Mouse (Mus musculus) stomach, embryonic 16.5 days (tissue): ENCODE measurements around the gene Rfx4. TPM values are rescaled to one million over a fixed set of nuclear protein-coding genes. Genes with fewer than 3 reads are reported as not detected.

ENCODE experiments used
- ATAC-seq: fragments of 200-750 bp; cut with Nextera tagmentation; 2 replicates; pipeline ENCODE4 v1.8.0; 2017; ENCODE audit warnings: moderate number of reproducible peaks, moderate TSS enrichment; ENCODE audit not compliant: insufficient read depth, low FRiP score
- H3K27ac ChIP-seq: fragments of 300-500 bp; sonication (generic); 2 replicates; pipeline ENCODE4 v1.5.1; 2014; ENCODE audit warnings: low read length
- H3K27me3 ChIP-seq: fragments of 300-500 bp; sonication (generic); 2 replicates; pipeline ENCODE4 v1.6.1; 2014; ENCODE audit warnings: low read length, control low read depth, mixed read lengths; ENCODE audit not compliant: control insufficient read depth, insufficient read depth
- H3K36me3 ChIP-seq: fragments of 300-500 bp; sonication (generic); 2 replicates; pipeline ENCODE4 v1.6.1; 2014; ENCODE audit warnings: low read length; ENCODE audit not compliant: control insufficient read depth, insufficient read depth
- H3K4me1 ChIP-seq: fragments of 300-500 bp; sonication (generic); 2 replicates; pipeline ENCODE4 v1.6.1; 2014; ENCODE audit warnings: low read length, control low read depth, mixed read lengths; ENCODE audit not compliant: control insufficient read depth, insufficient read depth
- H3K4me2 ChIP-seq: fragments of 300-500 bp; sonication (generic); 2 replicates; pipeline ENCODE4 v1.6.1; 2014; ENCODE audit warnings: low read depth, low read length, mixed read lengths
- H3K4me3 ChIP-seq: fragments of 300-500 bp; sonication (generic); replicated peaks from 2 replicates; pipeline ENCODE4 v1.5.1; 2014; ENCODE audit warnings: mild to moderate bottlenecking, low read length
- H3K9ac ChIP-seq: fragments of 300-500 bp; sonication (generic); 2 replicates; pipeline ENCODE4 v1.6.1; 2014; ENCODE audit warnings: low read length
- H3K9me3 ChIP-seq: fragments of 300-500 bp; sonication (generic); replicated peaks from 2 replicates; pipeline ENCODE4 v1.6.1; 2016; ENCODE audit warnings: low read length, control low read depth; ENCODE audit not compliant: control insufficient read depth
- WGBS: fragments of 180-500 bp; shearing (Covaris S2); extraction: QIAGEN DNeasy Blood & Tissue Kit; methylation state at CpG from one replicate; pipeline ENCODE4 v1.1.7; 2014; 5-methylcytosine and 5-hydroxymethylcytosine counted together
- polyA plus RNA-seq: library from polyadenylated mRNA; unstranded; fragments of >200 nt; fragmentation: Nextera tagmentation; extraction: Ambion mirVana; gene quantifications from 2 replicates; pipeline ENCODE4 v1.2.1, GENCODE M21; 2015

Rfx4 gene
- 0.06 TPM in 1 of 2 replicates, not detected in the other for polyA plus RNA-seq

DNA sequence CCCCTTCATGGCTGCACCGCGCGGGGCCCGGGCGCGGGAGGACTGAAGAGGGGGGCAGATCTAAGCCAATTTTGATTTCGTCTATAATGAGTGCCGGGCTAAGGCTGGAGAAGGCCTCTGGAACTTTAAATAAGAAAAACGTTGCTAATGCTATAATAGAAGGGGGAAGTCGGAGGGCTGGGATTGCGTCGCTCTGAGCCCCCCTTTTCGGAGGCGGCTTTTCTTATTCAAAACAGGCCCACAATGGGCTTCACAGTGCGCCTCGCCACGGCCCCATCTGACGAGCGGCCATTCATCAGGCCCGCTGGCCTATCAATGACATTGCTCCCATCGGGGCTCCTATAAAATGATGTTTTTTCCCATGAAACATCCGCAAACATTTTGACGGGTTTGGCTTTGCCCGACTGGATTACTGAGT is at the start of gene Rfx4:
Gene Rfx4, plus strand, starts transcription at position 277 of the 418 bp plus-strand sequence.
- H3K4me1 ChIP-seq = peaks cover 28% of the 10 kb centered on the region
- H3K27ac ChIP-seq = no peak within 1 kb of the TSS
- no peak for ATAC-seq
- no peaks in the 10 kb centered on the region for H3K36me3 ChIP-seq
- H3K27me3 ChIP-seq = peaks cover 89% of the 10 kb centered on the region
- under 1% methylated on average over 24 of the region's 24 CpGs for WGBS
- H3K9me3 ChIP-seq = no peaks in the 10 kb centered on the region
- H3K4me3 ChIP-seq = peak within 1 kb of the TSS; percentile 29
- H3K9ac ChIP-seq = no peak within 1 kb of the TSS
- peak within 1 kb of the TSS; percentile 48 for H3K4me2 ChIP-seq

- H3K27ac ChIP-seq = no peak overlapping the region
- H3K4me2 ChIP-seq = no peak overlapping the region
- H3K9ac ChIP-seq = no peak overlapping the region
- no peak for ATAC-seq
- H3K36me3 ChIP-seq = no peaks in the 10 kb centered on the region
- H3K27me3 ChIP-seq = no peaks in the 10 kb centered on the region
- peaks cover 9% of the 10 kb centered on the region; the same call in 1 of the 2 replicates for H3K4me1 ChIP-seq
- H3K9me3 ChIP-seq = no peaks in the 10 kb centered on the region
- no peak overlapping the region for H3K4me3 ChIP-seq
- 31% methylated on average over 8 of the region's 8 CpGs for WGBS
These were observed 49.3 kb upstream of the Rfx4 start for GRCm38 (mm10) chr10:84706543-84706942.

DNA sequence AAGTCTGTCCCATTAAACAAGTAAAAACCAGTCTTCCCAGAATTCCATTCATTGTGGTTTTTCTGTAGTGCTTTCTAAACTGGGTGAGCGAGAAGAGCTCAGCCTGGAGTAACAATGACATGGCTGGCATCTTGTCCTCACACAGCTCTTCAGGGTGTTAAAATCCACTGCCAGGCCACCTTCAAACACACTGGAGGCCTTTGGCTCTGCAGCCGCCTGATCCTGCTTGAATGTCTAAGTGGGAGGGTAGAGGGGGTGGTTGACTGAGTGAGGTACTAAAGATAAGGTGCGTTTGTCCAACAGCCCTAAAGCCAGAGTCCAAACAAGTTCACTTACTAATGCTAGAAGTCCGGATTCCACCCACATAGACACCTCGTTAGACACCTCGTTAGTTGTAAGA is 48.6 kb upstream of the Rfx4 start:
- Histone ChIP-seq H3K9ac (no peak overlapping the region), H3K4me1 (peaks cover 9% of the 10 kb centered on the region; the same call in 1 of the 2 replicates), H3K36me3 (no peaks in the 10 kb centered on the region), H3K4me3 (no peak overlapping the region), H3K27ac (peak overlapping the region; percentile 38), H3K9me3 (no peaks in the 10 kb centered on the region), H3K4me2 (no peak overlapping the region), H3K27me3 (no peaks in the 10 kb centered on the region)
- WGBS = 50% methylated on average over 6 of the region's 6 CpGs
- no peak for ATAC-seq

DNA sequence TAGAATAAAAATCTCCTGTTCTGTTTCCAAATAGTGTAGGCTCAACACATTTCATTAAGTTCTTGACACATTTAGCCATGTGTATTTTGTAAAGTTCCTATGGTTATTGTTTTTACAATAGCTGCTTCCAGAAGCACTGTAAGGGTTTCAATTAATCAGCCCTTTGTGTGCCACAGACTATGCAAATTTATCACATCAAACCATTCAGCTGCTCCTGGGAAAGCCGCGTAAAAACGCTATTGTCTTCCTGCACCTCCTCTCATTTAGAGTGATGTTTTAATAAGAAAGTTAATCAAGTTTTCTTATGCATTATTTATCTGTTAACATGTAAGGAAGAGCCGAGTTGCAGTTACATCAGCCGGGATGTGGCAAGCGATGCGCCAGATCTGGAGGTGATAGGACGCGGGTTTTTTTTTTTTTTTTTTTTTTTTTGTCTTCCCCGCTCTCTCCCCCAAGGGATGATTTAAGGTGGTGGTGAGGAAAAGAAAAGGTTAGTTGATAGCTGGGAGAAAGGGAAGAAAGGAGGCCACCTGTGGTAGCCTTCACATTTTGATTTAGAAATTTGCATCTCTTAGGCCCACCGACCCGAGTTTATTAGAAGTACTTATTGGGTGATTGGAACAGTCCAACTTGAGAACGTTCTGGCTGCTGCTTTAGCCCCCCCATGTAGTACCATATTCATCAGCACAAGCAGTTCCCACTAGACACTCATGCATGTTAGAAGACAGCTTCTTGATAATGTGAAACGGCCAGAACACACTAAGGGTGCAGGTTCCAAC is 47.9 kb upstream of the Rfx4 start:
- WGBS = 69% methylated on average over 14 of the region's 14 CpGs
- Histone ChIP-seq H3K4me1 (peaks cover 9% of the 10 kb centered on the region; the same call in 1 of the 2 replicates), H3K4me3 (no peak overlapping the region), H3K4me2 (no peak overlapping the region), H3K36me3 (no peaks in the 10 kb centered on the region), H3K27ac (no peak overlapping the region), H3K9ac (no peak overlapping the region), H3K9me3 (no peaks in the 10 kb centered on the region), H3K27me3 (no peaks in the 10 kb centered on the region)
- ATAC-seq = no peak

DNA sequence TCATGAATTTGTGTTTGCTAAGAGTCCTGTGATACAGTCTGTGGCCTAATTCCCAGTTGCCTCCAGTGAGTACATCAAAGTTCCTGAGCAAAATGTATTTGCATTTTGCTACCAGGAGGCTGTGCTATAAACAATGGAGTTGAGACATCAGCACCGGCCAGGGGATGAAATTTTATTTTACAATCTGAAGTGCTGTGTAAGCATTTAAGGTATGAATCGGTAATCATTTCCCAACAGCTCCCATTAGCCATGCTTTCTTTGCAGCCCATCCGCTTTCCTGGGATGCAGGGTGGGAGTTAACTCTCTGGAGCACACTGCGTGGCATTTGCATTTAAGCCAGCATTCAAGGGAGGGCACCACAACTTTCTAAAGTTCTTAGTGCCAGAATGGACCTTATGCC is 45.7 kb upstream of the Rfx4 start:
- ATAC-seq = no peak
- no peak overlapping the region for H3K4me2 ChIP-seq
- H3K9me3 ChIP-seq = no peaks in the 10 kb centered on the region
- H3K36me3 ChIP-seq = 0 out of 2 replicates have a peak, but pooled peaks cover 1% of the 10 kb centered on the region
- 51% methylated on average over 4 of the region's 4 CpGs for WGBS
- H3K9ac ChIP-seq = no peak overlapping the region
- no peaks in the 10 kb centered on the region for H3K27me3 ChIP-seq
- H3K4me3 ChIP-seq = no peak overlapping the region
- H3K27ac ChIP-seq = no peak overlapping the region
- peaks cover 9% of the 10 kb centered on the region; the same call in 1 of the 2 replicates for H3K4me1 ChIP-seq

GRCm38 (mm10) chr10:84710827-84711226 is 45.0 kb upstream of the Rfx4 start:
- Histone ChIP-seq H3K27ac (no peak overlapping the region), H3K9me3 (no peaks in the 10 kb centered on the region), H3K9ac (no peak overlapping the region), H3K4me1 (peaks cover 9% of the 10 kb centered on the region; the same call in 1 of the 2 replicates), H3K4me2 (no peak overlapping the region), H3K4me3 (no peak overlapping the region), H3K36me3 (0 out of 2 replicates have a peak, but pooled peaks cover 7% of the 10 kb centered on the region), H3K27me3 (no peaks in the 10 kb centered on the region)
- no peak for ATAC-seq
- WGBS = 30% methylated on average over 4 of the region's 4 CpGs

DNA sequence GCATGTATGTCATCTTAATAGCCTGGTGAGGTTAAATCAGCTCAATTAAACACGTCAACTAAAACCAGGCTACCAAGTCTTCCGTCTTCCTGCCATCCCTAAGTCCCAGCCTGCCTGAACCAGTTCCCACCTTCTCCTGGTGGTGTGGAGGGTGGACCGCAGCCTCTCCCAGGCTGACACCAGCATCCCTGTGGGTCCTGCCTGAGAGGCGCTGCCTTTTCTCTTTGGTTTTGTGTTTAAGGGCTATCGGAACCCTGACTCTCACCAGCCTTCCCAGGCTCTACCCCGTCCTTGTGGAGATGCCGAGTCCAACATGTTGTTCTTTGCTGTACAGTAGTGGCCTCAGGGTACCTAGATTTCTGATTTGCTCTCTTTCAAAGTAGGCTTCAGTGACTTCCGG is 44.4 kb upstream of the Rfx4 start:
- peaks cover 5% of the 10 kb centered on the region; the same call in 1 of the 2 replicates for H3K4me1 ChIP-seq
- H3K9ac ChIP-seq = no peak overlapping the region
- no peaks in the 10 kb centered on the region for H3K27me3 ChIP-seq
- H3K4me2 ChIP-seq = no peak overlapping the region
- H3K9me3 ChIP-seq = no peaks in the 10 kb centered on the region
- no peak for ATAC-seq
- 0 out of 2 replicates have a peak, but pooled peaks cover 7% of the 10 kb centered on the region for H3K36me3 ChIP-seq
- H3K27ac ChIP-seq = no peak overlapping the region
- 74% methylated on average over 8 of the region's 8 CpGs for WGBS
- H3K4me3 ChIP-seq = no peak overlapping the region

DNA sequence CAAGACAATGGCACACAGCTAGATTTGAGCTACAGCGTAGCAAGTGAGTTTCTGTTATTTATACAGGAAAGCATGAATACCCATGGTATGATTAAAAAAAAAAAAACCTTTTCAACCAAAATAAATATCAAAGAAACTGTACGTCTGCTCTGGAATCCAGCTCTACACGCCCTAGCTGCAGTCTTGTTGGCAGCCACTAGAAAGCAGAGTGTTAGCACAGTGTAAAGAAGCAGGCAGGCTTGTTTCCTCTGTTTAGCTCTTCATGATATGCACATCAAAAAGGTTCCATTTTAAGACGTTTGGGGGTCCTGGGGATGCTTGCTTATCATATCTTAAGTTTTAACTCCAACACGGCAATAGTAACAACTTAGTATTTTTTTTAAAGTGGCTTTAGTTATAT is 43.9 kb upstream of the Rfx4 start:
- peaks cover 4% of the 10 kb centered on the region; the same call in 1 of the 2 replicates for H3K4me1 ChIP-seq
- no peaks in the 10 kb centered on the region for H3K9me3 ChIP-seq
- no peaks in the 10 kb centered on the region for H3K27me3 ChIP-seq
- H3K36me3 ChIP-seq = 0 out of 2 replicates have a peak, but pooled peaks cover 7% of the 10 kb centered on the region
- no peak overlapping the region for H3K4me3 ChIP-seq
- H3K27ac ChIP-seq = no peak overlapping the region
- H3K9ac ChIP-seq = no peak overlapping the region
- no peak overlapping the region for H3K4me2 ChIP-seq
- WGBS = 59% methylated on average over 5 of the region's 5 CpGs
- ATAC-seq = no peak

- Histone ChIP-seq H3K4me1 (no peaks in the 10 kb centered on the region), H3K9me3 (no peaks in the 10 kb centered on the region)
- WGBS = 67% methylated on average over 6 of the region's 6 CpGs
These were observed 43.3 kb upstream of the Rfx4 start for GRCm38 (mm10) chr10:84712532-84712931.

More at GRCm38 (mm10) chr10:84712532-84712931, 43.3 kb upstream of the Rfx4 start:
- Histone ChIP-seq H3K27me3 (no peaks in the 10 kb centered on the region), H3K36me3 (0 out of 2 replicates have a peak, but pooled peaks cover 7% of the 10 kb centered on the region), H3K4me2 (no peak overlapping the region), H3K9ac (no peak overlapping the region), H3K4me3 (no peak overlapping the region), H3K27ac (no peak overlapping the region)
- no peak for ATAC-seq
